Mouse (Mus musculus): ENCODE measurements around the gene Olfr1253. TPM values are rescaled to one million over a fixed set of nuclear protein-coding genes. Genes with fewer than 3 reads are reported as not detected.

Gene Olfr1253
- not detected in 2 replicates for polyA plus RNA-seq (2012; ENCODE audit: insufficient read depth, insufficient read length, low replicate concordance, missing spikeins)

DNA sequence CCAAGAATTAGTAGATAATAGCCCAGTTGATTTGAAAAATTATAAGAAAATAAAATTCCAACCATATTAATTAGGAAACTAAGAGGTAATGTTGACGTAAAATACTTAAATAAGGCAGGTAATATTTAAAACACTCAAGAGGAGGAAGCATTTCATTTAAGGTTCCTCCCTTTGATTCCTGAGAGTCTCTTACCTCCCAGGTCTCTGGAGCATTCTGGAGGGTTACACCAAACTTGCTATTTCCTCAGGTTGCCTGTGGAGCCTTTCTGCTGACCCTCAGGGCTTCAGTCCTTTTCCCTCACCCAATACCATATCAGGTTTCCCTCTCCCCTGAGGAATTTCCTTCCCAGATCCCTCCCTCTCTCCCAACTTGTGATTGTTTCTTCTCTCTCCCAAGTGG lies at the start of gene Olfr1253:
TSS of gene Olfr1253 (minus strand) at position 101 of the 400 bp plus-strand sequence.
- Histone ChIP-seq H3K4me3 (ENCODE audit: insufficient read depth, low read depth, low read length) (no peak within 1 kb of the TSS), H3K4me1 (ENCODE audit: control insufficient read depth, insufficient read depth, low read length) (no peaks in the 10 kb centered on the region), H3K27ac (ENCODE audit: insufficient read depth, low read depth, low read length) (no peak within 1 kb of the TSS)
- TF ChIP-seq CTCF (IDR thresholded peaks at IDR 0.05; ENCODE audit: insufficient read depth, low read depth, low read length): no peak
- TF ChIP-seq POLR2A (IDR thresholded peaks at IDR 0.05; ENCODE audit: insufficient read depth, low read depth, low read length): no peak
- WGBS: 92% methylated on average over 1 of the region's 1 CpGs

DNA sequence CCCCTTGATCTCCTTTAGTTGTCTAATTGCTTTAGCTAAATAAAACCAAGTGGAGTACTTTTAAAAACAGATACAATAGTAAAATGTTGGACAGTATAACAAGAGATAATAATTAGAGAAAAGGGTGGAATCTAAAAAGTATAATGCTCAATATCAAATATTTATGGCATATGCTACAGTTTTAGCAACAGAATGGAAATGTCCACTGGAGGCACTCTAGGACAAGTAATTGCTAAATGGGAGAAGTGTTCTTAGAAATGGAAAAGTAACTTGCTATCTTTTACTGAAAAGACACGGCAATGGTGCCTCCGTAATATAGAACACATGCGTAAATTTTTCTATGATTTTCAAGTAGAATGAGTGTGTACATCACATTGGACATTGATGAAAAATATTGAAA lies 42.7 kb upstream of the Olfr1253 start:
- TF ChIP-seq CTCF (IDR thresholded peaks at IDR 0.05; ENCODE audit: insufficient read depth, low read depth, low read length) (no peak), POLR2A (IDR thresholded peaks at IDR 0.05; ENCODE audit: insufficient read depth, low read depth, low read length) (no peak)
- Histone ChIP-seq H3K27ac (ENCODE audit: insufficient read depth, low read depth, low read length) (no peak overlapping the region), H3K4me3 (ENCODE audit: insufficient read depth, low read depth, low read length) (no peak overlapping the region), H3K4me1 (ENCODE audit: control insufficient read depth, insufficient read depth, low read length) (no peaks in the 10 kb centered on the region)
- 88% methylated on average over 3 of the region's 3 CpGs for WGBS

DNA sequence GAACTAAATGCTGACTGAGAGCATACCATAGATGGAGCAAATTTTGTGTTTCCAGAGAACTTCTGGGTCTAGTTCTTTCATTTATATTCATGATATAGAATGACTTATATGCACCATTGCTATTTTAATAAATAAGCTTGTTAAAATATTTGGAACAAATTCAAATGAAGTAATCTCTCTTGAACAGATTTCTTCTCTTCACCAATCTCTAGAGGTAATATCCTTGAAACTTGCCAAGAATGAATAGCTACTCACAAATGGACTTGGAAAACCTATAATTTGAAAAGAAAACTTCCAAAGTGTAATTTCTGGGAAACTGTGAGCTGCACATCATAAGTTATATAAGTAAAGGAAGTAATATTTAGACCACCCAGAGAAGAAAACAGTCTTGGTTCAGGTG lies 36.6 kb upstream of the Olfr1253 start, which contains the start of gene Olfr1254:
TSS of gene Olfr1254 (minus strand) at position 101 of the 400 bp plus-strand sequence.
- Histone ChIP-seq H3K4me1 (ENCODE audit: control insufficient read depth, insufficient read depth, low read length) (no peaks in the 10 kb centered on the region), H3K4me3 (ENCODE audit: insufficient read depth, low read depth, low read length) (no peak within 1 kb of the TSS), H3K27ac (ENCODE audit: insufficient read depth, low read depth, low read length) (no peak within 1 kb of the TSS)
- TF ChIP-seq POLR2A (IDR thresholded peaks at IDR 0.05; ENCODE audit: insufficient read depth, low read depth, low read length) (no peak), CTCF (IDR thresholded peaks at IDR 0.05; ENCODE audit: insufficient read depth, low read depth, low read length) (no peak)

DNA sequence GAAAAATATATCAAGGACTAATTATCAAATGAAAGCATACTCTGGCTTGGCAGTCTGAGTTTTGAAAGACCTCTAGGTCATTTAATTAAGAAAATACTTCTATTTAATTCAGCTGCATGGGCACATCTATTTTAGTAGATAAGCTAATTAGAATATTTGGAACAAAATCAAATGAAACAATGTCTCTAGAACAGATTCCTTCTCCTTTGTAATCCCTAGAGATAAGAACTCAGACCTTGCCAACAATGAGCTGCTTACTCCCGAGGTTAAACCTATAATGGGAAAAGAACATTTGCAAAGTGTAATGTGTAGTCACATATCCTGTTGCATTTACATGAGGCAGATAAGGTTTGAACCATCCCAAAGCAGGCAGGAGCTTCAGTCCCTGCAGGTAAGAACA lies 32.0 kb downstream of the Olfr1253 start, which contains the start of gene Olfr1252:
TSS of gene Olfr1252 (minus strand) at position 101 of the 400 bp plus-strand sequence.
- TF ChIP-seq CTCF (IDR thresholded peaks at IDR 0.05; ENCODE audit: insufficient read depth, low read depth, low read length): no peak
- TF ChIP-seq POLR2A (IDR thresholded peaks at IDR 0.05; ENCODE audit: insufficient read depth, low read depth, low read length): no peak
- Histone ChIP-seq H3K4me1 (ENCODE audit: control insufficient read depth, insufficient read depth, low read length) (no peaks in the 10 kb centered on the region), H3K27ac (ENCODE audit: insufficient read depth, low read depth, low read length) (no peak within 1 kb of the TSS), H3K4me3 (ENCODE audit: insufficient read depth, low read depth, low read length) (no peak within 1 kb of the TSS)
- WGBS: 45% methylated on average over 1 of the region's 1 CpGs

Other genes with a start within 250 kb of the Olfr1253 start
- not detected in 2 replicates for gene Olfr1243, start 225.6 kb downstream of the Olfr1253 start, polyA plus RNA-seq (2012; ENCODE audit: insufficient read depth, insufficient read length, low replicate concordance, missing spikeins)
- gene Olfr1245, start 178.6 kb downstream of the Olfr1253 start, polyA plus RNA-seq (2012; ENCODE audit: insufficient read depth, insufficient read length, low replicate concordance, missing spikeins): not detected in 2 replicates
- gene Olfr1246, start 163.9 kb downstream of the Olfr1253 start, polyA plus RNA-seq (2012; ENCODE audit: insufficient read depth, insufficient read length, low replicate concordance, missing spikeins): not detected in 2 replicates
- gene Olfr1247, start 143.0 kb downstream of the Olfr1253 start, polyA plus RNA-seq (2012; ENCODE audit: insufficient read depth, insufficient read length, low replicate concordance, missing spikeins): not detected in 2 replicates
- gene Olfr1248, start 138.8 kb downstream of the Olfr1253 start, polyA plus RNA-seq (2012; ENCODE audit: insufficient read depth, insufficient read length, low replicate concordance, missing spikeins): not detected in 2 replicates
- gene Olfr1249, start 122.1 kb downstream of the Olfr1253 start, polyA plus RNA-seq (2012; ENCODE audit: insufficient read depth, insufficient read length, low replicate concordance, missing spikeins): not detected in 2 replicates
- not detected in 2 replicates for gene Olfr1250, start 95.6 kb downstream of the Olfr1253 start, polyA plus RNA-seq (2012; ENCODE audit: insufficient read depth, insufficient read length, low replicate concordance, missing spikeins)
- not detected in 2 replicates for gene Olfr1251, start 85.2 kb downstream of the Olfr1253 start, polyA plus RNA-seq (2012; ENCODE audit: insufficient read depth, insufficient read length, low replicate concordance, missing spikeins)
- gene Olfr1252, start 32.1 kb downstream of the Olfr1253 start, polyA plus RNA-seq (2012; ENCODE audit: insufficient read depth, insufficient read length, low replicate concordance, missing spikeins): not detected in 2 replicates
- not detected in 2 replicates for gene Olfr1254, start 36.5 kb upstream of the Olfr1253 start, polyA plus RNA-seq (2012; ENCODE audit: insufficient read depth, insufficient read length, low replicate concordance, missing spikeins)
- not detected in 2 replicates for gene Olfr1255, start 55.0 kb upstream of the Olfr1253 start, polyA plus RNA-seq (2012; ENCODE audit: insufficient read depth, insufficient read length, low replicate concordance, missing spikeins)
- not detected in 2 replicates for gene Olfr1256, start 84.5 kb upstream of the Olfr1253 start, polyA plus RNA-seq (2012; ENCODE audit: insufficient read depth, insufficient read length, low replicate concordance, missing spikeins)
- not detected in 2 replicates for gene Olfr48, start 91.1 kb upstream of the Olfr1253 start, polyA plus RNA-seq (2012; ENCODE audit: insufficient read depth, insufficient read length, low replicate concordance, missing spikeins)
- gene Olfr1257, start 121.3 kb upstream of the Olfr1253 start, polyA plus RNA-seq (2012; ENCODE audit: insufficient read depth, insufficient read length, low replicate concordance, missing spikeins): not detected in 2 replicates
- not detected in 2 replicates for gene Olfr1258, start 170.2 kb upstream of the Olfr1253 start, polyA plus RNA-seq (2012; ENCODE audit: insufficient read depth, insufficient read length, low replicate concordance, missing spikeins)
- gene Olfr1259, start 191.6 kb upstream of the Olfr1253 start, polyA plus RNA-seq (2012; ENCODE audit: insufficient read depth, insufficient read length, low replicate concordance, missing spikeins): not detected in 2 replicates
- gene Olfr1260, start 217.2 kb upstream of the Olfr1253 start, polyA plus RNA-seq (2012; ENCODE audit: insufficient read depth, insufficient read length, low replicate concordance, missing spikeins): not detected in 2 replicates
- not detected in 2 replicates for gene Olfr1261, start 234.1 kb upstream of the Olfr1253 start, polyA plus RNA-seq (2012; ENCODE audit: insufficient read depth, insufficient read length, low replicate concordance, missing spikeins)
- gene Olfr1262, start 243.1 kb upstream of the Olfr1253 start, polyA plus RNA-seq (2012; ENCODE audit: insufficient read depth, insufficient read length, low replicate concordance, missing spikeins): not detected in 2 replicates